Mouse (Mus musculus) left cerebral cortex, postnatal 14 days (tissue): ENCODE data around the gene Rbfox2. TPM values are rescaled to one million over a fixed set of nuclear protein-coding genes. Genes with fewer than 3 reads are reported as not detected.
"Not testable (repeated sequence)": the region's sequence is repeated elsewhere in the genome, so short reads cannot be mapped to it uniquely, and the experiment has no call there.

Experiments
- DNase-seq, 2 experiments: peaks; one replicate each; pipeline ENCODE4 v3.0.0; 2021 to 2022; ENCODE audit warnings: low spot score in 2 of 2, mixed read lengths in 1 of 2
- intact Hi-C: fragments of 180-260 bp; cut with DNase I; formaldehyde crosslinking; loops from one replicate; pipeline ENCODE4 v1.15.1; 2025
- total RNA-seq, 2 experiments: library from RNA; stranded (reverse); gene quantifications; 2 replicates each; pipeline ENCODE4 v1.2.3; 2021

Gene Rbfox2
- total RNA-seq, 2 experiments from 2014 or later: 237 to 248 TPM

DNA sequence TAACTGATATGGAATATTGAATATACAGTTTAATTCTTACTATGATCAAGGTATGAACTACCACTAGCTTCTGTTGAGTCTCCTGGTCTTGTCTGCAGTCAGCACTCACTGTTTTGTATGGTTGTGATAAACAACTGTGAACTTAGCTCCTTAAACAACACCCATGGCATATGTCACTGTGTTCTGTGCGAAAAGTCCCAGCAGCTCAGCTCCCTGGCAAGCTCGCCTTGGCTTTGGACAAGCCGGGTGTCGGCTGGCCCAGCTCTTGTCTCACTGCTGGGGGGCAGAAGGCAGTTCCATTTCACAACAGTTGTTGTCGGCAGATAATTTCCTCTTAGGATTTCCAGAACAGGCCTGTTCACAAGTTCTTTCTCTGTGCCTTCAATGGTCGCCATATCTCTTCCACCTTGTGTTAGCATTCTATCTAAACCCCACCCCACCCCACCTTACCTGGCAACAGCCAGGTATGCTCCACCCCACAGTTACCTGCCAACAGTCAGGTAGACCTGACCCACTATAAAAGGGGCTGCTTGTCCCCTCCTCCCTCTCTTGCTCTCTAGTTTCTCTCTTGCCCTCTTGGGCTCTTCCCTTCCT is 241.4 kb downstream of the Rbfox2 start:
- DNase-seq: no peak
- intact Hi-C loops: no loop called here

DNA sequence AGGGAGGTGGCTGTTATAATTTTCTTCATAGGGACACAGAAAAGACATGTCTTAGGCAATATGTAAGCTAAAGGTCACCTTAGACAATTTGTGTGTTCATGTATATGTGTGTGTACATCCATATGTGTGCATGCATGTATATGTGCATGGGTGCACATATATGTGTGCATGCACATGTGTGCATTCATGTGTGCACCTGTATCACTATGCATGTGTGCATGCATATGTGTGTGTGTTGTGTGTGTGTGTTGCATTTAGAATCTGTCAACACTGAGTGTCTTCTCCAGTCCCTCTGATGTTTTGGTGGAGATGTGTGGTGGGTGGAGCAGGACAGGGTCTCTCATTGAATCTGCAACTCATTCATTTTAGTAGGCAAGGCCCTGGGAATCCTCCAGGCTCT is 244.1 kb downstream of the Rbfox2 start:
- no peak for DNase-seq
- intact Hi-C loops: no loop called here

DNA sequence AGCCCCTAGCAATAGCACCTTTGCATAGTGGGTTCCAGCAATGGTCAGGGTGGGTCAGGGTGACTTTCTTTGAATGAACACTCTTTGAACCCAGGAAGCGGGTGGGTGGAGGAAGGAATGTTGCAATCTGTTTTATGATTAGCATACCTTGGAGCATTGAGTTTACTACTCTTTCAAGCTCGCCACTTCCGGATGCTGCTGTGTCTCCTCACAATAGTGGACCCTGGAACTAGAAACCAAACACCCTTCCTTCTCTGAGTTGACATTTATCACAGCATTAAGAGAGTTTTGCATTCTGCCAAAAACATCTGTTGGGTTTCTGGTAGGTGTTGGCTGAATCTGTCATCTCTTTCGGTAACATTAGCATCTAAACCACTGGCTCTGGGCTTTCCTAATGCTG is 247.4 kb downstream of the Rbfox2 start:
- intact Hi-C loops, DNase-seq: not testable (repeated sequence)

DNA sequence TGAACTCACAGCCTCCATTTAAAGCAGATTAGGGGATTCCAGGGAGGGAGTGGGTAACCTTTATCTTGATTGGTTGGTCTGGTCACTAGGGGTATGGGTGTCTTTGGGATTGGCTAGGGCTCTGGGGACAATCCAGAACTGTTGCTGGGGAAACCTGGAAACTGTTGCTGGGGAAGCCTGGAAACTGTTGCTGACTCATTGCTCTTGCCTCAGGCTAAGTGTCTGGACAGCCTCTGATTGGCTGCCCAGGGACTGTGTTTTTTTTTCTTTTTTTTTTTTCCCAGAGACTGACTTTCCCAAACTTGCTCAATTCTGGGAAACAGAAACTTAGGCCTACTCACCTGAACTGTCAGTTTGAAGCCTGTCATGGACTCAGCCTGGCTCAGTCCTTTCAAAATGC is 248.2 kb downstream of the Rbfox2 start:
- no peak for DNase-seq
- intact Hi-C loops: no loop called here

DNA sequence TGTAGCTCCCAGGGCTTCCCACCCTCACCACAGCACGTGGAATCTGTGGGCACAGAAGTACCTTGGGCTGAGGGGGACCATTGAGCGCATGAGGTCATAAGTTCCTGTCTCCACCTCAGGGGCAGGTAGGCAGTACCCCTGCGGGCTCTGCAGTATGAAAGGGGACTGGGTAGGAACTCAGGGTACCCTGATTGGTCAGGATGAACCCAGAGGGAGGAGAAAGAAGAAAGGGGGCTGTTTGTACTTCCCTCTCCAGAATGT is 250.1 kb downstream of the Rbfox2 start:
- no peak for DNase-seq
- intact Hi-C loops: no loop called here

DNA sequence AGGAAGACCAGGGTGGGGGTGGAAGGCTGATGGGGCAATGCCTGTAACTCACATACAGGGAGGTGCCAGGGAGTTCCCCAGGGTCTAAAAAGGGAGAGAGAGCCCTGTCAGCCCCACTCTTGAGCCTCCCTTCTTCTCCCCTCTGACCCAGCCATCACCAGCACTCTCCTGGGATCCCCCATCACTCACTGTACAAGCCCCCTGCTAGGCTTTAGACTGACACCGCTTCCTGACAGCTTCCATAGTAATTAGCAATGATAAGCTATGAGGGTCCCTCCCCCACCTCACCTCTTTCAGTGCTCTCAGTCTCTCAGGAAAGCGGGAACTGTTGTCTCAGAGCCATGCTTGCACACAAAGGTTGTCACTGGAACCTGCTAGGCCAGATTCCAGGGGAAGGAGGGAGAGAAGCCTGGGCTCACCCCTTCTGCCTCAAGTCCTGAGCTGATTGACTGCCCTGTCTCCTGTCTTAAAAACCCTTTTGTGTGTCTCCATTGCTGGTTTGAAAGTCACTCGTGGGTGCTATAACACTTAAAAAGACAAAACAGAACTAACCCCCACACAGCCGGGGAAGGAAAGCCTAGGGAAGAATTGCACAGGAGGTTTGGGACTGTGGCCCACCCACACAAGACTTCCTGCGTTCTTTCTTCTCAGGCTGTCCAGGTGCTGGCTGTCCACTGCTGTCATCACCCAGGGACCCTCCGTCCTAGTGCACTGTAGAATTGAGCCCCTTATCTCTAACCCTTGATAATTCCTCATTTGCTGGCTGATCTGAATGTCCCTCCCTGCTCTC is 250.6 kb downstream of the Rbfox2 start:
- no peak for DNase-seq
- intact Hi-C loops: no loop called here

DNA sequence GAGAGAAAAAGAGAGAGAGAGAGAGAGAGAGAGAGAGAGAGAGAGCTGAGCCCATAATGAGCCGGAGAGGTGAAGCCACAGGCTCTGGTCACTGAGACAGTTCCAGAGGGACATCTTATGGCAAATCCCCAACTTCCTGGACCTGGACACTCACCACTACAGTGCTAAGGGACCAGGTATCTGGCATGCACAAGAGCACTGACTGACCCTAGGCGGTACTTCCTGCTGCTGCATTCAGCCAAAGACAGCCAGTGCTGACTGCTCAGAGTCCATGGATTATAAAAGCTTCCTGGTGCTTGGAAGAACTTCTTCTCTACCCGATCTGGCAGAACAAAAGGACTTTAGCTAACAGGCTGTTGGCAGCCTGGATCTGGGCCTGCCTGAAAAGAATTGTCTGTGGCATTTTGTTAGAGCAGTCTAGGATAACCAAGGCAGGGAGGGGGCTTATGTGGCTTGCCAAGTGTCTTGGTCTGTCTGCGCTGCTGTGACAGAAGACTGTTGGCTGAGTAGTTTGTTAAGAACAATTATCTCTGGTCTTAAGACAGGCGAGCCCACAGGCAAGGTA is 252.1 kb downstream of the Rbfox2 start:
- no peak for DNase-seq
- intact Hi-C loops: no loop called here

DNA sequence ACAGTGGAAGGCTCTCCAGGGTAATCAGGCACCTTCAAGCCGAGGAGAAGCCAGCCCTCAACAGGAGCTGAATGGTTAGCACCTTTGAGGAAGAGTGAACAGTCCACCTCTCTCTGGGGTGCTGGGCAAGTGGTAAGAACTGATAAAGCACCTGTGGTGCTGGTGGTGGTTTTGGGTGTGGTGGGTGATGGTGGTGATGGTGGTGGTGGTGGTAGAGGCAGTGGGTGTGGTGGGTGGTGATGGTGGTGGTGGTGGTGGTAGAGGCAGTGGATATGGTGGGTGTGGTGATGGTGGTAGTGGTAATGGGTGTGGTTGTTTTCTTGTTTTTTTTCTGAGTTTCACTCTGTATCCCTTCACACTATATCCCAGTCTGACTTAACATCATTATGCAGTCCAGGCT is 253.8 kb downstream of the Rbfox2 start:
- no peak for DNase-seq
- intact Hi-C loops: no loop called here

DNA sequence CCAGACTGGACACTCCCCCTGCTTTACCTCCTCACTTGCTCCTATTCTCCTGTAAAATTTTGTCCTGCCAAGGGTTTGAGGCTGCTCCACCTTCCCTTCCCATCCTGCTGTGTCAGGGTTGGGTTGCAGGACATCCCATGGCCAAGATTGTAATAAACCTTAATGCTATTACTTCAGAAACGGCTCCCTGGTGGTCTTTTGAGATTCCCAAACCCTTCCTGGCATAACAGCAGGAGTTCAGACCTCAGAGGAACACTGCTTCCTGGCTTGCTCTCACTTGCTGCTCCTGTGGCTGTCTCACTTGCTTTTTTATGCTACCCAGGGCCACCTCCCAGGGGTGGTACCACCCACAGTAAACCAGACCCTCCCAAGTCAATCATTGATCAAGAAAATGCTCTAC is 254.6 kb downstream of the Rbfox2 start:
- no peak for DNase-seq
- intact Hi-C loops: no loop called here

DNA sequence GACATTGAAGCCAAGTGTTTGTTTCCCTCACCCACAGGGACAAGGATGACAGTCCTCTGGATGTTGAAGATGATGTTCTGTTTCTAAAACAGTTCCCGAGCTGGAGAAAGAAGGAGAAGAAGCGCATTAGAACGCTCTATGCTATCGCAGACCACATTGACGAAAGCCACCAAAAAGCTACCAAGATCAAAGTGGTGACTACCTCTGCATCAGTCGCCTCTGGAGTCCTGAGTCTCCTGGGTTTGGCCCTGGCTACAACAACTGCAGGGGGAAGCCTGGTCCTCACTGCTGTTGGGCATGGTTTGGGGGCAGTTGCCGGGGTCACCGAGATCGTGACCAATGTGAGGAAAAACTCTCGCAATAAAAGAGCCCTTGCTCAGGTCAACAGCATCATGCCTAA is 256.2 kb downstream of the Rbfox2 start, which contains the start of gene Mb:
Mb (minus strand) TSS at position 101 of the 400 bp plus-strand sequence.
- DNase-seq: no peak
- intact Hi-C loops: no loop called here

DNA sequence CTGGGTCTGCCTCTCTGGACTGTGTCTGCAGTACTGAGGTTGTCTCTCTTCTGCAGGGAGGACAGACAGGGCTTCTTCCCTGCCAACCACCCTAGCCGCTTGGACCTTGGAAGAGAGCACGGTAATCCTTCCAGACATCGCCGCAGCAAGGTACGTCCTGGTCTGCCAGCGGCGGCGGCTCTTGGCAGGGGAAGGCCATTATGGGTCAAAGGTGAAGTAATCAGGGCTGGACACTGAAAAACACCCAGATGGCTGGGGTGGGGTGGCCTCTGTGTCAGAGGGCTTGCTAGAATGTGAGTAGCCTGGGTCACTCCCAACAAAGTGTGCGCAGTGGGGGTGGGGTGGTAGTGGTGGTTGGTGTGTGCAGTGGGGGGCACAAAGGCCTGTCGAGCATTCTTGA is 261.2 kb downstream of the Rbfox2 start:
- intact Hi-C loops: no loop called here
- no peak for DNase-seq

DNA sequence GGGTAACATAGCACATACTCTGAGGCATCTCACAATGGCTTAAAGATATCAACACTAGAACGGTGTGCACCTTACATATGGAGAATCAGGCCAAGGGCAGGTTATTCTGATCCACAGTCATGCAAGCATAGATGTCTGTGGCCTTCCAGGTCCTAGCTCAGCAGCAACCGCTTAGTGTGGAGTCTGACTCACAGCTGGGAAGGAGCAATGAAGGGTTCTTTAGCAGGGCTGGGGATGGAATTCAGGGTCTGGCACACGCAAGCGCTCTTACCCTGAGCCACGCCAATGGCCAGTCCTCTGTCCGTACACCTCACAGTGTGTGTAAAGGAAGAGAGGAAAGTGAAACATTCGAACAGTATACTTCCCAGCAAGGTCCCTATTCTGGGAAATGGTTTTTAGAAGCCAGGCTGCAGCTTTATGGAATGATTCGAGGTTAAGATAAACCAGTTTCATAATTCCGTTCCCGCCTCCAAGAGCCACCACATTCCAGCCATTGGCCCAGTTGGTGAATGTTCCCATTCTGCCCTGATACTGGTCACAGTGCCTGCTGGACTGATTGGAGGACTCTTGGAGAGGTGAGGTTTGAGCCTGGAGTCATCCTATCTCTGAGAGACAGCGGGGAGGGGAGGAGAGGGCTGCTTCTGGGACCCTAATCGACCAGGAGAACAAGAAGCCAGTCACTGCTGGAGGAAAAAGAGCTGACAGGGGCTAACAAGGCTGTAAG is 262.0 kb downstream of the Rbfox2 start, which contains the start of gene Apol6:
Apol6 (plus strand) TSS at position 133 of the 724 bp plus-strand sequence.
- intact Hi-C loops: no loop called here
- no peak for DNase-seq

DNA sequence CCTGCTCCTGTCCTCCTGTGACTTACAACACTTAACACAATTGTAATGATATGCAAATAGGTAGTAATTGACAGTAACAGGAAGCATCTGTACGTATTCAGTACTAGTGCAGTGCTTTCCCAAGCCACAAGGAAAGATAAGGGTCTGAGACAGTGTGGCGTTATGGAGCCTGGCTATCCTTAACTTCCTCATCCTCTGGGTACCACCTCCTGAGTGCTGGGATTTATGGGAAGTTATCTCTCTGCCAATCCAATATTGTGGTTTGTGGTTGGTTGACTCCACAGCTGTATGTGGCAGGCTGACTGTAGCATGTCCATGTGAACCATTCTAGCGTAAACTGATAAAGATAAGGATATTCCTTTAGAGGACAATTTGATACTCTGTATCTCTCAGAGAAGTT is 266.0 kb downstream of the Rbfox2 start:
- no peak for DNase-seq
- intact Hi-C loops: no loop called here

DNA sequence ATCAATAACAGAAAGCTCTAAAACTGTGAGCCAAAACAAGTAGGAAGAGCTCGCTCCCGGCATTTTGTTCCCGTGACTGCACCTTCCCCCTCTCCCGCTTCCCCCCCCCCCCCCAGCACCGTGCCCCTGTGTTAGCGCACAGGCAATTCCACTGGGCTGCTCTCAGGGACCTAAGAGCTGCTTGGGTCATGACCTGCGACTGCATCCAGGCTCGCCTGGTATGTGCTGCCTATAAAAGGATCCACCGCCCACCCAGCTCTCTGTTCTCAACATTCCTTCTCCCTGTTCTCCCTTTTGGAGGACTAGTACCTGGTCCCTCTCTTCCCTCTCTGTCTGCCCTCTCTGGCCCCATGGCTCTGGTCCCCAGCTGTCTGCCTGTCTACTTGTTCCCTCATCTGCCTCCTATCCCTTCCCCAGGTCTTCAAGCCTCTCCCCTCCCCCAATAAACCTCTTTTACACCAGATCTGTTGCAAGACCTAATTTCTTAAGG is 267.5 kb downstream of the Rbfox2 start:
- no peak for DNase-seq
- intact Hi-C loops: no loop called here

DNA sequence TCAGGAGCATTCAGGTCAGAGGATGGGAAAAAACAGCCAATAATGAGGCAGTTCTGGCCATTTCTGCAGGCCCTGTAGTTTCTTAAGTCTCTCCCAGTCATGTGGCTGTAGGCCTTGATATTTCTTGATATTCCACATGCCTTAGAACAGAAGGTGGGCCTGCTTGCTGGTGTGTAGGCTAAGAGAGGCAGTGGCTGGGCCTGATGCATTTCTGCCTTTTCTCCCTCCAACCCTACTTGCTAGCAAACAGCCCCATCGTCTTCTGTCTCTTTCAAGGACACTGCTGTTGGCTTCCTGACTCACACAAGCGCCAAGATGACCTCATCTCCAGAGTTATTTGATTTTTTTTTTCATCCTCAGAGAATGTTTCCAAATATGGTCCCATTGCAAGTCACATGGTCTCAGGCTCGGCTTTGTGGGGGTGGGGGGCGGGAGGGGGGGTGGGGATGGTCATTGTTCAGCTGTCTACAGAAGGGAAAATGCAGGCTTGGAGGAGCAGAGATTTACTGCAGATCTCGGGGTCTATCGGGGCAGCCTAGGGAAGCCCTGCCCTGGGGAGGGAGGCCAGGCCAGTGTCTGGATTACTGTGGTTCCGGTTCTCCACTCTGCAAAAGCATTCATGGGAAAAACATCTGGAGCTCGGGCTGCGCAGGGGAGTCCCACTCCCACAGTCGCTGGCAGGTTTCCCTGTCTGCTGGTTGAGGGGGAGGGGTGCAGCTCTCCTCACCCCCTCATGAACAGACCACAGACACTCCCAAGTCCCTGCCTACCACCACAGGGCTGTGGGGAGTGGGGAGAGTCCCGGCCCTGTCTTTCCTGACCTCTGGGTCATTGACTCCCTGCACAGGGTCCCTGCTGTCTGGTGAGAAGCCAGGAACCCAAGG is 269.3 kb downstream of the Rbfox2 start:
- intact Hi-C loops: no loop called here
- DNase-seq: peak in 1 of 2 experiments; percentile 55

DNA sequence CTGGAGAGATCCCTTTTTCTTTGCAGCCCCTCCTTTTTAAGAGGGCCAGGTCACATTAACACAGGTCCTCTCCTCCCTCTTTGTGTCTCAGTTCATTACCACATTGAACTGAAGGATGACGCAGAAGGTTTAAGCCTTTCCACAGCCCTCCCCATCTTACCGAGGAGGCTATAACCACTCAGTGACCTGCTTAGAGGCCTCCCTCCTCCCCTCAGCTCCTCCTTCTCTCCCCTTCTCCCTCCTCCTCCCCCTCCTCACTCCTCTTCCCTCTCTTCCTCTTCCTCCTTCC is 269.9 kb downstream of the Rbfox2 start:
- DNase-seq: no peak
- intact Hi-C loops: no loop called here

DNA sequence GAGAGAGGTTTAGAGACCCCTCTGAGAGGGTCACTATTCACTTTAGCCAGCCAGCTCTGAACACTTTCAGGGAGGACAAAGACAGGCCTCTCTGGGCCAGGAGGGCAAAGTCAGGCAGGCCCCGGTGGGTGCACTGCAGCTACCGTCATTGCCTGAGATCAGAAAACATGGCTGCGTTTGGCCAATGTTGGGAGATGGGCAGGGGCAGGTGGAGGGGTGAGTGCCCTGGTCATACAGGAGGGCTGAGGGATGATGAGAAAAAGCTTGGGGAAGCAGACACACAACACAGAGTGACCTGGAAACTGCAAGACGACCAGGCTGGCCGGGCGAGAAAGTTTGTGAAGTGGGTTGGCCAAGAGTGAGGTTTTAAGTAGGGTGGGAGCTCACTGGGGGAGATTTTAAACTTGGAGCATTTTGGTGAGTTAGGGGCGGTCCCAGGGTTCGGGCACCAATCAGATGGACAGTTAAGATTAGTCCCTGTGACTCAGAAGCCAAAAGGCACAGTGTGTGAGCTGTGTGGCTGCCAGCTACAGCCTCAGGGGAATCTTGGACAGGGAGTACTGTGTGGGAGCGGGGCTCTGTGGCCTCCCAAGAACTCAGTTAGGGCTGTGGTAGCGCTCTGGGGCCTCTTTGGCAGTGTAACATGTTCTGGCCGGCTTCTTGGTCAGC is 270.4 kb downstream of the Rbfox2 start:
- no peak for DNase-seq
- intact Hi-C loops: no loop called here

DNA sequence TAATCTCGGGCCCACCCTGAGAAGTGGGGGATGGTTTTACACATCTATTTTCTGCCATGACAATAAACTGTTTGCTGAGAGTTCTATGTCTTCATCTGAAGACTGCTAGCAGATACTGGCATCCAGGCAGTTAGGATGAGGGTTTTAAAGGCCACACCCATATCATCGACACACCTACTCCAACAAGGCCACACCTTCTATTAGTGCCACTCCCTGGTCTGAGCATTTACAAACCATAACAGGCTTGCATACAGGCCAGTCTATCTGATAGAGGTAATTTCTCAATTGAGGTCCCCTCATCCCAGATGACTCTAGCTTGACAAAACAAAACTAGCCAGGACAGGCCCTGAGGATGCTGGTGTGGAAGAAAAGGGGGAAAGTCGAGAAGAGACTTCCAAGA is 271.2 kb downstream of the Rbfox2 start:
- no peak for DNase-seq
- intact Hi-C loops: no loop called here

DNA sequence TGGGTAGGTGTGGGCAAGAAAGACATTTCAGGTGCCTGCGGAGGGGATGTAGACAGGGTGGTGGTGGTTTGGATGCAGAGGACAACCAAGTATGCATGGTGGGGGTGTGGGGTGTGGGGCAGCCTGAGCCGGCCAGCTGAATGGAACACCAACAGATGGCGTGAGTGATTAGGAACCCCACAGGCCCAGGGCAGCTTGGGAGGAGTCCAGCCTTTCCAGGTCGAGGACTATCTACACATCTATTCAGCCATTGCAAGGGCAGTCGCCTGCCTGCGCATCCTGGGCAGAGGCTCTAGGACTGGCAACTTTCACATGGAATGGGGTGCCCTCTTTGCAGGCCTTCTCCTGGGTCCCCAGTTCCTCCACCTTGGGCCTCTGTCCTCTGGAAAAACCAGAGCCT is 272.3 kb downstream of the Rbfox2 start:
- intact Hi-C loops: no loop called here
- DNase-seq: no peak
